Mouse (Mus musculus) heart, embryonic 10.5 days (tissue): ENCODE results near the gene Hist2h2ac. TPM values are rescaled to one million over a fixed set of nuclear protein-coding genes. Genes with fewer than 3 reads are reported as not detected.
"Not testable (repeated sequence)": the region's sequence is repeated elsewhere in the genome, so short reads cannot be mapped to it uniquely, and the experiment has no call there.

ENCODE experiments used
- DNase-seq: peaks from one replicate; pipeline ENCODE4 v3.0.0-alpha.2; 2017; ENCODE audit warnings: low spot score
- H3K27ac ChIP-seq: fragments of 300-500 bp; sonication (generic); 2 replicates; pipeline ENCODE4 v1.5.1; 2016; ENCODE audit warnings: mild to moderate bottlenecking
- H3K27me3 ChIP-seq: fragments of 300-500 bp; sonication (generic); 2 replicates; pipeline ENCODE4 v1.6.1; 2016; ENCODE audit warnings: mild to moderate bottlenecking; ENCODE audit not compliant: poor library complexity, insufficient read depth, severe bottlenecking
- H3K36me3 ChIP-seq: fragments of 300-500 bp; sonication (generic); 2 replicates; pipeline ENCODE4 v1.6.1; 2016; ENCODE audit warnings: mild to moderate bottlenecking, moderate library complexity
- H3K4me1 ChIP-seq: fragments of 300-500 bp; sonication (generic); 2 replicates; pipeline ENCODE4 v1.6.1; 2016; ENCODE audit warnings: mild to moderate bottlenecking
- H3K4me3 ChIP-seq: fragments of 300-500 bp; sonication (generic); 2 replicates; pipeline ENCODE4 v1.5.1; 2016; ENCODE audit warnings: mild to moderate bottlenecking, moderate library complexity
- H3K9me3 ChIP-seq: fragments of 300-500 bp; sonication (generic); 2 replicates; pipeline ENCODE4 v1.6.1; 2016; ENCODE audit warnings: mild to moderate bottlenecking, moderate library complexity
- WGBS: fragments of 180-500 bp; shearing (Covaris S2); methylation state at CpG from one replicate; pipeline ENCODE4 v1.1.7; 2016; 5-methylcytosine and 5-hydroxymethylcytosine counted together
- polyA plus RNA-seq: library from polyadenylated mRNA; unstranded; fragments of >200 nt; fragmentation: Nextera tagmentation; extraction: Ambion mirVana; gene quantifications from 2 replicates; pipeline ENCODE4 v1.2.1, GENCODE M21; 2016

The Hist2h2ac gene
- polyA plus RNA-seq, 1 experiment from 2014 or later = 8.2 TPM

DNA sequence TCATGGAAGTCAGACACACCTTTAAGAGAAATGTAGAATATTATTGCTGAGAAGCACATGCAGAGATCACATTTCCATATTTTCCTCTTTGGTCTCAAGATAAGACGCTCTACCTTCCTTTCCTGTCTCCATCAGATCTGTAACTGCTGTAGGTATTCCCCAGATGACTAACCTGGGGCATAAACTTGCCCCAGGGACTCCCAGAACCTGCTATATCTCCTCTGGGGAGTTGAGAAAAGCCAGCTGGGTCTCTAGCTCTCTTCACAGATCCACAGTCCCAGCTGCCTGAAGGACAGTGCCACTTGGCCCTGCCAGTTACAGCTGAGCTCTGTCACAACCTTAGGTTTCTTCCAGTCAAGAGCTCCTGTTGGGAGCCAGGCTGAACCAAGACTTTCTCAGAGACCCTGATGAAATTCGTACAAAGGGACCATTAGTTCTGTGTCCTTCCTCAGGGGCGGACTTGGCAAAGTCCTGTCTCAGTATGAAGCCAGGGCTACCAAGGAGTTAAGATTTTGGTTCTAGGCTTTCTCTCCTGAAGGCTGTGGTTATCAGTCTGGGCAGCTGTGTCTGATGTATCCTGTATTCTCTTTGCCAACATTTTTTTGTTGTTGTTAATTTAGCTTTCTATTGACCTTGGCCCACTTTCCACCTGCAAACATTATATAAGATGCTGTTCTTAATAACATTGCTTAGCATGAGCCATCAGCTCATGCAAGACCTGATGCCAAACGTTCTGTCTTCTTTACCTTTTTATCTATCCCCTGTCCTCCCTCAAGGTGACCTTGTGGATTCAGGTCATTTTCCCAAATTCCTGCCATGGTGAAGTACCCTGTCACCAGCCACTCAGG, 10.5 kb upstream of the Hist2h2ac start:
- no peak overlapping the region for H3K27ac ChIP-seq
- WGBS = 64% methylated on average over 4 of the region's 4 CpGs

DNA sequence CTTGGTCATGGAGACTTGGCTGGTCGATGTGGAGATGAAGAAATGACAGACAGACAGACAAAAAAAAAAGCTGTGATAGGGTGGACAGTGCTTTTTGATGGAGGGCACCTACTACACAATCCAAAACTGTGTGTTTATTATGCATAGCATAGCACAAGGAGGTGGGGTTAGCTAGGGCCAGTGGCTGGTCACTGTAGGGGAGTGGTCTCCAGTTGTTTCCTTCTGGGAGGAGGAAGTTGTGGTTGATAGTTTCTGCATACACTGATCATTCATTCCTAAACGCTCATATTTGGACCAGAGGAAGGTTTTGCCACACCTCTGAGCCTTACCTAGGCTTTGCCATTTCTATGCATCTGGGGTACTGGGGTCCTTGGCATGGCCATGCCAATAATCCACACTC, 9.7 kb upstream of the Hist2h2ac start:
- H3K27ac ChIP-seq = no peak overlapping the region
- no peaks in the 10 kb centered on the region for H3K36me3 ChIP-seq
- no peaks in the 10 kb centered on the region for H3K27me3 ChIP-seq
- 64% methylated on average over 2 of the region's 2 CpGs for WGBS
- DNase-seq = no peak
- peaks cover 24% of the 10 kb centered on the region for H3K4me1 ChIP-seq
- no peak overlapping the region for H3K4me3 ChIP-seq
- H3K9me3 ChIP-seq = no peaks in the 10 kb centered on the region

More for the DNA sequence above, 10.5 kb upstream of the Hist2h2ac start:
- Histone ChIP-seq H3K27me3 (no peaks in the 10 kb centered on the region), H3K36me3 (no peaks in the 10 kb centered on the region), H3K9me3 (no peaks in the 10 kb centered on the region), H3K4me1 (peaks cover 17% of the 10 kb centered on the region), H3K4me3 (no peak overlapping the region)
- no peak for DNase-seq

DNA sequence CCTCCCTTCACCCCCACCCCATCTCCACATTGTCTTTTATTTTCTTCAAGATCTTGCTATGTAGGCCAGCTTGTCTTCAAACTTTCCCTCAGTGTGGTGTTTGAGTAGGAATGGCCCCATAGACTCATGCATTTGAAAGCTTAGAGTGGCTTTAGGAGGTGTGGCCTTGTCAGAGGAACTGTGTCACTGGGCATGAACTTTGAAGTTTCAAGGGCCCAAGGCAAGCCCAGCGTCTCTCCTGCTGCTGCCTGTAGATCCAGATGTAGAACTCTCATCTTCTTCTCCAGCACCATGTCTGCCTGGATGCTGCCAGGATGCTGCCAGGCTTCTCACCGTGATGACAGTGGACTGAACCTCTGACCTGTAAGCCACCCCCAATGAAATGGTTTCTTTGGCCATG, 8.1 kb upstream of the Hist2h2ac start:
- H3K27ac ChIP-seq = no peak overlapping the region
- H3K36me3 ChIP-seq = no peaks in the 10 kb centered on the region
- 58% methylated on average over 2 of the region's 2 CpGs for WGBS
- H3K9me3 ChIP-seq = no peaks in the 10 kb centered on the region
- H3K27me3 ChIP-seq = no peaks in the 10 kb centered on the region
- peaks cover 33% of the 10 kb centered on the region for H3K4me1 ChIP-seq
- H3K4me3 ChIP-seq = no peak overlapping the region
- no peak for DNase-seq

DNA sequence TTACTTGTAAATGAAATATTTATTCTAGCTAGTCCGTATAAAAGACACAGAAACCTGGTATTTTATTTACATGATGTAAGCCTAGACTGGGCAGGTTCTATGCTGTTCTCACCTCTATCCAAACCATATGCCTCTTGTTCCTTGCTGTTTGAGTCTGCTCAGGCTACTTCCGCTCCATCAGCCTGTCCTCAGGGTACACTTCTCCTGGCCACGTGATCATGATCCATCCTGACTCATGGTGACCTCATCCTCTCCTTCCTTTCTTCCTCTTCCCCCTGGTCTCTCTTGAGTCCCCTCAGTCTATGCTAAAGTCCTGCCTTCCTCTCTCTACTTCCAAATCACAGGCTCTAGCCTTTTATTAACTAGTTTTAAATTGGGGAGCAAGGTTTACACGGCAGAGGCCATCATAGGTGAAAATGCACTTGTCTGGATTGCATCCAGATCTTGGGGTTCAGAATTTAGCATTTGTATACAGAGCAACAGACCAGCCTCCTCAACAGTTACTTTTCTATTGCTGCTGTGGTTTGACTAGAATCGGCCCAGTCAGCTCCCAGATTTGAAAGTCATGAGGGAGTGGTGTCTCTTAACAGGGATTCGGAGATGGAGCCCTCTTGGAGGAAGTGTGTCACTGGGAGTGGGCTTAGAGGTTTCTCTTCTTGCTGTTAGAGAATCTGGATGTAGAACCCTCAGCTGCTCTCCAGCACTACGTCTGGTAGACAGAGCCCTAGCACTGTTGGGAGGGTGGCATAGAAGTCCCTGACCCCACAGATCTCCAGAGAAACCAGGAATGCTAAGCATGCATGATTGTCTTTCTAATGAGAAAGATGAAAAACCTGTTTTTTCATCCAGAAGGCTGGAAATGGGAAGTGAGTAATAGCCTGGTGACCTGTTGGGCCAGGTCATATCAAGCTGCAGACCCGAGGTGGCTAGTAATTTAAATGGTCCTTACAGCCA, 6.3 kb upstream of the Hist2h2ac start:
- Histone ChIP-seq H3K9me3 (no peaks in the 10 kb centered on the region), H3K27me3 (no peaks in the 10 kb centered on the region), H3K4me3 (no peak overlapping the region), H3K27ac (0 out of 2 replicates have a peak overlapping the region, but pooled peaks have one; percentile 59), H3K36me3 (no peaks in the 10 kb centered on the region), H3K4me1 (peaks cover 39% of the 10 kb centered on the region)
- no peak for DNase-seq
- WGBS = 69% methylated on average over 8 of the region's 8 CpGs

DNA sequence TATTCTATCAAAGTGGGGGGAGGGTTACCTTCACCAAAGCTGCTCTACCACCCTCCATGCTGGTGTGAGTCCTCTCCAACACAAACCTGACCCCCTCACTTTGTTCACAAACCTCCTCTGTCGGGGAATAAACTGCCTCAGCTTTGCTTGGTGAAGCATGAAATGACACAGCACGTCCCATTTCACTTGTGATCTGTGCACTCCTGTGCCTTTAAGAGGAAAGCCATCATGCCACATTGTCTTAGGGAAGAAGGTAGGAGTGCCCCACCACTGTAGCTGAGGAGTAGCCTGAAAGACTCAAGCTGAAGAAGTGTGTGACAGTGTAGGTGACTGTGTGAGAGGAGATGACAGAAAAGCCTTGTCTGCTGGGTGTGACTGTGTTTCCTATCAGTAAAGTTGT, 4.7 kb upstream of the Hist2h2ac start:
- H3K4me1 ChIP-seq = peaks cover 41% of the 10 kb centered on the region
- WGBS = 41% methylated on average over 2 of the region's 2 CpGs
- no peak for DNase-seq
- H3K36me3 ChIP-seq = no peaks in the 10 kb centered on the region
- H3K27ac ChIP-seq = peak overlapping the region; percentile 57; the same call in 1 of the 2 replicates
- H3K4me3 ChIP-seq = no peak overlapping the region
- H3K27me3 ChIP-seq = no peaks in the 10 kb centered on the region
- no peaks in the 10 kb centered on the region for H3K9me3 ChIP-seq

DNA sequence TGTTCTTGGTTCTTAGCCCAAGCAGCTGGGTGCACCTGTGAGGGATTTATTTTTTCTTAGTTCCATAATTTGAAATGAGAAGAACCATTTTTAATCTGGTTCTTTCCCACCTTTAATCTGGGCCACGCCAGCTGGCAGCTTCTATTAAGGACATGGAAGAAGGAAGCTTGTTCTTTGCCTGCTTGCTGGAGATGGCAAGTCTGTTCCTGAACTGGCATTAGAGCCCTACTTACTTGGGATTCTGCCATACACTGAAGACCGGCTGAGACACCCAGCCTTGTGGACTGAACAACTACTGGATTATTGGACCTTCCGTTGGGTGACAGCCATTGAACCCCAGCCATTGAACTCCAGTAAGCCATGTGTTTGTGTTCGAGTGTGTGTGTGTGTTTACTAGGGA, 2.1 kb upstream of the Hist2h2ac start:
- Histone ChIP-seq H3K27me3 (no peaks in the 10 kb centered on the region), H3K9me3 (no peaks in the 10 kb centered on the region), H3K27ac (no peak overlapping the region), H3K36me3 (no peaks in the 10 kb centered on the region), H3K4me1 (peaks cover 48% of the 10 kb centered on the region), H3K4me3 (no peak overlapping the region)
- no peak for DNase-seq
- WGBS = 91% methylated on average over 4 of the region's 4 CpGs

DNA sequence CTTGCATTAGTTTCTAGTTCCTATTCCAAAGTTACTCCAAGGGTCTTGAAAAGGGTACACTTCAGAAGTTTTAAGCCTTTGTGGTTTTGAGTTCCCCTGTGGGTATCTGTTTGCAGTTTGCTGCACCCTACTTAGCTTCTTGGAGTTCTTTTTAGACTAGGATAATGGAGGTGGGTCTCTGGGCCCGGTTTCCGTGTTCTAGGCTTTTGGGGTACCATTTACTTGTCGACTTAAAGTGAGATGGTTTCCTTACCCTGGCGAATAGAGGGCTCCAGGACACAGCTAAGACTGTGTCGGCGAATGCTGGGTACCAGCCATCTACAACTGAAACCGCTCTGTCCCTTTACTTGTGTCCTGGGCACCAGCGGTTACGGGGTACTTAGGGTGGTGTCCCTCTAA, 959 bp upstream of the Hist2h2ac start:
- Histone ChIP-seq H3K27me3 (no peaks in the 10 kb centered on the region), H3K27ac (peak overlapping the region; percentile 94), H3K4me3 (peak overlapping the region; percentile 71), H3K4me1 (peaks cover 40% of the 10 kb centered on the region), H3K36me3 (no peaks in the 10 kb centered on the region), H3K9me3 (no peaks in the 10 kb centered on the region)
- no peak for DNase-seq
- WGBS = 33% methylated on average over 9 of the region's 9 CpGs

DNA sequence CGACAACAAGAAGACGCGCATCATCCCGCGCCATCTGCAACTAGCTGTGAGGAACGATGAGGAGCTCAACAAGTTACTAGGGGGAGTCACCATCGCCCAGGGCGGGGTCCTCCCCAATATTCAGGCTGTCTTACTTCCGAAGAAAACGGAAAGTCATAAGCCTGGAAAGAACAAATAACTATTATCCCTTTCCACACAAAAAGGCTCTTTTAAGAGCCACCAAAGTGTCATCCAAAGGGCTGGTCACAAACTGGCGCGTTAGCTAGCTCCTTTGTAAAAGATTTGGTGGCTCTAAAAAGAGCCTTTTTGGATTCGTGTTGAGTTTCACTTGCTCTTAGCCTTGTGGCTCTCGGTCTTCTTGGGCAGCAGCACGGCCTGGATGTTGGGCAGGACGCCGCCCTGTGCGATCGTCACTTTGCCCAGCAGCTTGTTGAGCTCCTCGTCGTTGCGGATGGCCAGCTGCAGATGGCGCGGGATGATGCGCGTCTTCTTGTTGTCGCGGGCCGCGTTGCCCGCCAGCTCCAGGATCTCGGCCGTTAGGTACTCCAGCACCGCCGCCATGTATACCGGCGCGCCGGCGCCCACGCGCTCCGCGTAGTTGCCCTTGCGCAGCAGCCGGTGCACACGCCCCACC, 432 bp downstream of the Hist2h2ac start:
- H3K9me3 ChIP-seq, H3K27me3 ChIP-seq, DNase-seq, H3K36me3 ChIP-seq: not testable (repeated sequence)
- Histone ChIP-seq H3K27ac (peak overlapping the region; percentile 94), H3K4me1 (peaks cover 30% of the 10 kb centered on the region), H3K4me3 (peak overlapping the region; percentile 71)
- WGBS = under 1% methylated on average over 38 of the region's 47 CpGs

DNA sequence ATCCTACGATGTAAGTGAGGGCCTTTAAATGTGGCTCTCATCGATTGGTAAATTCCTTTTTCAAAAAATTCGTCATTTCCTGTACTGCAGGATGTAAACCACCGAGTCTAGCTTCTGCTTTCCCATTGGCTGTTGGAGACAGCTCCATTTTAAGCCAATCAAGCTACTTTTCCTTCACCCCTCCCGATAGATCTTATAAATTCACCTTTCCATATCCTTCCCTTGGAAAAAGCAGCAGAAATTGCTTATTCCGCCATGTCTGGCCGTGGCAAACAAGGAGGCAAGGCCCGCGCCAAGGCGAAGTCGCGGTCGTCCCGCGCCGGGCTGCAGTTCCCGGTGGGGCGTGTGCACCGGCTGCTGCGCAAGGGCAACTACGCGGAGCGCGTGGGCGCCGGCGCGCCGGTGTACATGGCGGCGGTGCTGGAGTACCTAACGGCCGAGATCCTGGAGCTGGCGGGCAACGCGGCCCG, 984 bp downstream of the Hist2h2ac start, which contains the start of the genes Bola1 and Hist2h2ab:
TSS of gene Bola1 (minus strand) at position 49 of the 470 bp plus-strand sequence.
TSS of gene Hist2h2ab (plus strand) at position 205 of the 470 bp plus-strand sequence.
- DNase-seq = peak; percentile 87
- peaks cover 25% of the 10 kb centered on the region for H3K4me1 ChIP-seq
- 0% methylated on average over 37 of the region's 37 CpGs for WGBS

DNA sequence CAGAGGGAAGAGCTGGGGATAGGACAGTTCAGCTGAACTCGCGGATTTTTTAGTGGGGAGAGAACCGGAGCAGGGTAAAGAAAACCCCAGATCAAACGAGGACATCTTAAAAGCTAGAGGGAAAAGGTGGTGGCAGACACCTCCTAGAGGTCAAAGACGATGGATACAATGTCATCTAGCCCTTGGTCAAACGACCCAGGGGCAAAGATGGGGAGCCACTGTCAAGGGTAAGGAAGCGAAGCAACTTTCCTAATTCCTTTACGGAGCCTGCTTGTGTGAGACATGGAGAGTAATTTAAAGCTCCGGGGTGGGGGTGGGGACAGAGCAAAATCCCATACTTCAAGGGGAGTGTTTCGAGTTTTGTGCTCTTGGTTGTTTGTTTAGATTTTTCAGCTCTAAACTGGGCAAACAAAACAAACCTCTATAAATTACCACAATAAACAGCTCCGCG, 1.5 kb downstream of the Hist2h2ac start:
- H3K27ac ChIP-seq = peak overlapping the region; percentile 94
- under 1% methylated on average over 12 of the region's 12 CpGs for WGBS
- H3K4me3 ChIP-seq = peak overlapping the region; percentile 71
- H3K9me3 ChIP-seq = no peaks in the 10 kb centered on the region
- no peaks in the 10 kb centered on the region for H3K36me3 ChIP-seq
- DNase-seq = no peak
- H3K4me1 ChIP-seq = peaks cover 23% of the 10 kb centered on the region
- no peaks in the 10 kb centered on the region for H3K27me3 ChIP-seq

More for the DNA sequence above, 984 bp downstream of the Hist2h2ac start, which contains the start of the genes Bola1 and Hist2h2ab:
- Histone ChIP-seq H3K9me3 (no peaks in the 10 kb centered on the region), H3K27ac (peak within 1 kb of the TSS; percentile 94), H3K4me3 (peak within 1 kb of the TSS; percentile 71), H3K27me3 (no peaks in the 10 kb centered on the region), H3K36me3 (no peaks in the 10 kb centered on the region)

DNA sequence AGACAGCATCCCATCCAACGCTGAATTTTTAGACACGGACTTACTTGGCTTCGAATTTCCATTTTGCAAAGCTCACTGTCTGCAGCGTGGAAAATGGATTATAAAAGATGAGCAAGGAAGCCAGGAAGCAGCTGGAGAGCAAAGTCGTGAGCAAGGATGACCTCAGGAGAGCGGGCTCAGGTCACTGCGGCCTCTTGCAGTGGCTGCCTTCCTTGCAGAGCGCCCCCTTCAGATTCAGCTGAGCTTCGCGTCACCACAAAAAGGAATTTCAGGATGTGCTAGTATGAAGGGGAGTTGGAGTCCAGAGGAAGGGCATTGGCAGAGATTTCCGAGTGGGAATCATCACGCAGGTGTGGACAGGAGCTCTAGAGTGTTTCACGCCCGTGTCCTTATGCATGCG, 11.4 kb downstream of the Hist2h2ac start:
- no peaks in the 10 kb centered on the region for H3K36me3 ChIP-seq
- WGBS = 19% methylated on average over 15 of the region's 15 CpGs
- DNase-seq = no peak
- no peaks in the 10 kb centered on the region for H3K9me3 ChIP-seq
- no peak overlapping the region for H3K4me3 ChIP-seq
- no peak overlapping the region for H3K27ac ChIP-seq
- peaks cover 6% of the 10 kb centered on the region for H3K4me1 ChIP-seq
- H3K27me3 ChIP-seq = peaks cover 6% of the 10 kb centered on the region; the same call in 1 of the 2 replicates

DNA sequence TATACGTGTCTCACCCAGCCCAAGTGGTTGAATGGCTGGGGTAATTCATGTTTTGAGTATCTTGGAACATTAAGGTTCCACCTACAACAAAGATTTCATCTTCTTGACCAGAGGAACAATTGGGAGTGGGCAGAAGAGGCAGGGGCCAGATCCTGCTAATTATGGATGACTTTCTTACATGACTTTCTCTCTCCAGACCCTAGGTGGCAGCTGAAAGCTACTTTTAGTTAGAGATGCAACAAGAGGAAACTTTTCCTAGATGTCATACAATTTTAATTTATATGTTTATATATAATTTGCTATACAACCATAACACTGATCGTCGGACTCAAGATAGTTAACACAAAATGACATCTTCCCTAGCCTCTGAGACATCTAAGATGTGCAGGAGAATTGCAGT, 12.9 kb downstream of the Hist2h2ac start:
- Histone ChIP-seq H3K27ac (no peak overlapping the region), H3K4me3 (no peak overlapping the region), H3K27me3 (peaks cover 6% of the 10 kb centered on the region; the same call in 1 of the 2 replicates), H3K36me3 (no peaks in the 10 kb centered on the region), H3K4me1 (peaks cover 6% of the 10 kb centered on the region), H3K9me3 (no peaks in the 10 kb centered on the region)
- WGBS = 84% methylated on average over 3 of the region's 3 CpGs
- no peak for DNase-seq
